Mouse (Mus musculus): ENCODE measurements around the gene Defa23.
"Not testable (repeated sequence)": the region's sequence is repeated elsewhere in the genome, so short reads cannot be mapped to it uniquely, and the experiment has no call there.

Gene Defa23

GRCm38 (mm10) chr8:21054747-21055146, at the start of gene Defa23:
Gene Defa23 (plus strand): TSS chr8:21055047.
- DNase-seq (ENCODE audit: low spot score), result not testable (repeated sequence)

DNA sequence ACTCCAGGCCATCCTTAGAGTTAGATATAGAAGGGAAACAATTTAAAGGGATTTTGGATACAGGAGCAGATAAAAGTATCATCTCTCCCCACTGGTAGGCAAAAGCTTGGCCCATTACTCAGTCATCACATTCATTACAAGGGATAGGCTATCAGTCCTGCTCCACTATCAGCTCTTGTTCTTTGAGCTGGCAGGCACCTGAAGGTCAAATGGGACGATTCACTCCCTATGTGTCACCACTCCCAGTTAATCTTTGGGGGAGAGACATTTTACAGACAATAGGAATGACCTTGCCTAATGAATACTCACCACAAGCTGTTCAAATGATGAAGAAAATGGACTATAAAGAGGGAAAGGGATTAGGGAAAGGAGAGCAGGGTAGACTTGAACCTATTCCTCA, 48.0 kb upstream of the Defa23 start:
- no peak for DNase-seq (ENCODE audit: low spot score)

GRCm38 (mm10) chr8:21008578-21008977, 46.3 kb upstream of the Defa23 start:
- DNase-seq (ENCODE audit: low spot score), result not testable (repeated sequence)

- DNase-seq (ENCODE audit: low spot score), result not testable (repeated sequence)
Observed at GRCm38 (mm10) chr8:21010548-21010947, 44.3 kb upstream of the Defa23 start.

- DNase-seq (ENCODE audit: low spot score), result not testable (repeated sequence)
Observed at GRCm38 (mm10) chr8:21025245-21025644, 29.6 kb upstream of the Defa23 start, which contains the start of gene Defa21. Gene Defa21 (plus strand): TSS chr8:21025545.

DNA sequence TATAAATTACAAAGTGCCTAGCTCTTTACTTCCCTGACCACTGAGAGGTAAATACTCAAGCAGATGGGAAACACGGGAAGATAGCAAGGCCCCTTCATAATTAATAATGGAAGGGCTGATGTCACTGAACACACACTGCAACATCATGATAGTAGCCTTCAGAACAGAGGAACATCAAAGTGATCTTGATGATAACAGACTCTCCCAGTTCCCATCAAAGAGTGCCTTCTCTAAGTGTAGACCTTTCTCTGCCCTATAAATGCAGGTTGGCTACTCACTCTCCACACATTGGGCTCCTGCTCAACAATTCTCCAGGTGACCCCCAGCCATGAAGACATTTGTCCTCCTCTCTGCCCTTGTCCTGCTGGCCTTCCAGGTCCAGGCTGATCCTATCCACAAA, 9.9 kb downstream of the Defa23 start, which contains the start of gene Defa35:
Gene Defa35, plus strand, starts transcription at position 301 of the 400 bp plus-strand sequence.
- DNase-seq (ENCODE audit: low spot score), result not testable (repeated sequence)

GRCm38 (mm10) chr8:21084142-21084541, 29.3 kb downstream of the Defa23 start, which contains the start of gene Defa25:
Gene Defa25 (plus strand): TSS chr8:21084442.
- not testable (repeated sequence) for DNase-seq (ENCODE audit: low spot score)

GRCm38 (mm10) chr8:21093106-21093505, 38.3 kb downstream of the Defa23 start:
- no peak for DNase-seq (ENCODE audit: low spot score)

GRCm38 (mm10) chr8:21095950-21096349, 41.1 kb downstream of the Defa23 start, which contains the start of gene Gm14851:
Gene Gm14851 (minus strand): TSS chr8:21096050.
- DNase-seq (ENCODE audit: low spot score), result not testable (repeated sequence)

Measured in testis, postnatal 14 days (tissue).